Mouse (Mus musculus): ENCODE data around the gene Ctnna3. TPM values are rescaled to one million over a fixed set of nuclear protein-coding genes. Genes with fewer than 3 reads are reported as not detected.

Ctnna3 gene
- polyA plus RNA-seq, 1 experiment from 2014 or later, result 0.03 TPM

GRCm38 (mm10) chr10:63637987-63638386, 208.1 kb downstream of the Ctnna3 start:
- no peak overlapping the region for H3K4me2 ChIP-seq
- no peaks in the 10 kb centered on the region for H3K4me1 ChIP-seq (replicated peaks)
- no peak overlapping the region for H3K9ac ChIP-seq
- no peak overlapping the region for H3K27ac ChIP-seq (replicated peaks)
- H3K4me3 ChIP-seq (replicated peaks), result no peak overlapping the region
- no peak for ATAC-seq (ENCODE audit: insufficient read depth)
- 28% methylated on average over 5 of the region's 5 CpGs for WGBS (ENCODE audit: insufficient replicate concordance)
- no peaks in the 10 kb centered on the region for H3K27me3 ChIP-seq
- H3K9me3 ChIP-seq (replicated peaks), result no peaks in the 10 kb centered on the region
- no peaks in the 10 kb centered on the region for H3K36me3 ChIP-seq (replicated peaks)

GRCm38 (mm10) chr10:63647300-63647699, 217.4 kb downstream of the Ctnna3 start:
- Histone ChIP-seq H3K4me2 (no peak overlapping the region), H3K27ac (replicated peaks) (no peak overlapping the region), H3K27me3 (no peaks in the 10 kb centered on the region), H3K4me1 (replicated peaks) (no peaks in the 10 kb centered on the region), H3K36me3 (replicated peaks) (no peaks in the 10 kb centered on the region), H3K9me3 (replicated peaks) (no peaks in the 10 kb centered on the region), H3K9ac (no peak overlapping the region), H3K4me3 (replicated peaks) (no peak overlapping the region)
- ATAC-seq (ENCODE audit: insufficient read depth), result no peak
- 58% methylated on average over 3 of the region's 3 CpGs for WGBS (ENCODE audit: insufficient replicate concordance)

GRCm38 (mm10) chr10:63650307-63650706, 220.4 kb downstream of the Ctnna3 start:
- H3K27ac ChIP-seq (replicated peaks), result no peak overlapping the region
- H3K4me2 ChIP-seq, result no peak overlapping the region
- no peak for ATAC-seq (ENCODE audit: insufficient read depth)
- H3K4me1 ChIP-seq (replicated peaks), result no peaks in the 10 kb centered on the region
- 59% methylated on average over 3 of the region's 3 CpGs for WGBS (ENCODE audit: insufficient replicate concordance)
- no peaks in the 10 kb centered on the region for H3K36me3 ChIP-seq (replicated peaks)
- H3K9me3 ChIP-seq (replicated peaks), result no peaks in the 10 kb centered on the region
- no peaks in the 10 kb centered on the region for H3K27me3 ChIP-seq
- no peak overlapping the region for H3K9ac ChIP-seq
- no peak overlapping the region for H3K4me3 ChIP-seq (replicated peaks)

- ATAC-seq (ENCODE audit: insufficient read depth), result no peak
- H3K4me3 ChIP-seq (replicated peaks), result no peak overlapping the region
- H3K27me3 ChIP-seq, result no peaks in the 10 kb centered on the region
- H3K27ac ChIP-seq (replicated peaks), result no peak overlapping the region
- H3K4me1 ChIP-seq (replicated peaks), result no peaks in the 10 kb centered on the region
- no peak overlapping the region for H3K9ac ChIP-seq
- no peaks in the 10 kb centered on the region for H3K36me3 ChIP-seq (replicated peaks)
- 81% methylated on average over 9 of the region's 9 CpGs for WGBS (ENCODE audit: insufficient replicate concordance)
- no peak overlapping the region for H3K4me2 ChIP-seq
- no peaks in the 10 kb centered on the region for H3K9me3 ChIP-seq (replicated peaks)
Measured at GRCm38 (mm10) chr10:63652887-63653286, 223.0 kb downstream of the Ctnna3 start.

GRCm38 (mm10) chr10:63653571-63653970, 223.7 kb downstream of the Ctnna3 start:
- Histone ChIP-seq H3K27ac (replicated peaks) (no peak overlapping the region), H3K4me3 (replicated peaks) (no peak overlapping the region), H3K4me2 (no peak overlapping the region), H3K36me3 (replicated peaks) (no peaks in the 10 kb centered on the region), H3K9ac (no peak overlapping the region), H3K4me1 (replicated peaks) (no peaks in the 10 kb centered on the region), H3K27me3 (no peaks in the 10 kb centered on the region), H3K9me3 (replicated peaks) (no peaks in the 10 kb centered on the region)
- 74% methylated on average over 3 of the region's 3 CpGs for whole genome bisulfite sequencing (ENCODE audit: insufficient replicate concordance)
- no peak for ATAC-seq (ENCODE audit: insufficient read depth)

GRCm38 (mm10) chr10:63654560-63654959, 224.7 kb downstream of the Ctnna3 start:
- Histone ChIP-seq H3K36me3 (replicated peaks) (no peaks in the 10 kb centered on the region), H3K27ac (replicated peaks) (no peak overlapping the region), H3K9ac (no peak overlapping the region), H3K4me2 (no peak overlapping the region), H3K9me3 (replicated peaks) (no peaks in the 10 kb centered on the region), H3K4me3 (replicated peaks) (no peak overlapping the region), H3K27me3 (no peaks in the 10 kb centered on the region), H3K4me1 (replicated peaks) (no peaks in the 10 kb centered on the region)
- WGBS (ENCODE audit: insufficient replicate concordance), result 66% methylated on average over 5 of the region's 5 CpGs
- ATAC-seq (ENCODE audit: insufficient read depth), result no peak

GRCm38 (mm10) chr10:63676343-63676742, 246.4 kb downstream of the Ctnna3 start:
- no peak for ATAC-seq (ENCODE audit: insufficient read depth)
- no peak overlapping the region for H3K4me2 ChIP-seq
- WGBS (ENCODE audit: insufficient replicate concordance), result 83% methylated on average over 6 of the region's 6 CpGs
- H3K4me1 ChIP-seq (replicated peaks), result no peaks in the 10 kb centered on the region
- H3K9ac ChIP-seq, result no peak overlapping the region
- no peak overlapping the region for H3K4me3 ChIP-seq (replicated peaks)
- no peaks in the 10 kb centered on the region for H3K36me3 ChIP-seq (replicated peaks)
- H3K9me3 ChIP-seq (replicated peaks), result no peaks in the 10 kb centered on the region
- no peaks in the 10 kb centered on the region for H3K27me3 ChIP-seq
- H3K27ac ChIP-seq (replicated peaks), result no peak overlapping the region

GRCm38 (mm10) chr10:63689233-63689632, 259.3 kb downstream of the Ctnna3 start:
- WGBS (ENCODE audit: insufficient replicate concordance), result 39% methylated on average over 3 of the region's 3 CpGs
- Histone ChIP-seq H3K4me3 (replicated peaks) (no peak overlapping the region), H3K4me2 (no peak overlapping the region), H3K4me1 (replicated peaks) (no peaks in the 10 kb centered on the region), H3K27ac (replicated peaks) (no peak overlapping the region), H3K27me3 (no peaks in the 10 kb centered on the region), H3K9me3 (replicated peaks) (no peaks in the 10 kb centered on the region), H3K9ac (no peak overlapping the region), H3K36me3 (replicated peaks) (no peaks in the 10 kb centered on the region)
- ATAC-seq (ENCODE audit: insufficient read depth), result no peak

- H3K27ac ChIP-seq (replicated peaks), result no peak overlapping the region
- H3K4me3 ChIP-seq (replicated peaks), result no peak overlapping the region
- WGBS (ENCODE audit: insufficient replicate concordance), result 36% methylated on average over 4 of the region's 4 CpGs
- no peaks in the 10 kb centered on the region for H3K27me3 ChIP-seq
- no peak overlapping the region for H3K4me2 ChIP-seq
- no peak for ATAC-seq (ENCODE audit: insufficient read depth)
- no peaks in the 10 kb centered on the region for H3K9me3 ChIP-seq (replicated peaks)
- H3K9ac ChIP-seq, result no peak overlapping the region
- H3K4me1 ChIP-seq (replicated peaks), result no peaks in the 10 kb centered on the region
- no peaks in the 10 kb centered on the region for H3K36me3 ChIP-seq (replicated peaks)
Measured at GRCm38 (mm10) chr10:63689651-63690050, 259.8 kb downstream of the Ctnna3 start.

- H3K4me2 ChIP-seq, result no peak overlapping the region
- H3K27ac ChIP-seq (replicated peaks), result no peak overlapping the region
- no peaks in the 10 kb centered on the region for H3K4me1 ChIP-seq (replicated peaks)
- H3K36me3 ChIP-seq (replicated peaks), result no peaks in the 10 kb centered on the region
- no peak overlapping the region for H3K4me3 ChIP-seq (replicated peaks)
- ATAC-seq (ENCODE audit: insufficient read depth), result no peak
- H3K9ac ChIP-seq, result no peak overlapping the region
- H3K27me3 ChIP-seq, result no peaks in the 10 kb centered on the region
- 25% methylated on average over 3 of the region's 3 CpGs for WGBS (ENCODE audit: insufficient replicate concordance)
- H3K9me3 ChIP-seq (replicated peaks), result no peaks in the 10 kb centered on the region
Measured at GRCm38 (mm10) chr10:63692039-63692438, 262.1 kb downstream of the Ctnna3 start.

- Histone ChIP-seq H3K4me1 (replicated peaks) (no peaks in the 10 kb centered on the region), H3K4me2 (no peak overlapping the region), H3K9me3 (replicated peaks) (no peaks in the 10 kb centered on the region), H3K27me3 (no peaks in the 10 kb centered on the region), H3K4me3 (replicated peaks) (no peak overlapping the region), H3K27ac (replicated peaks) (no peak overlapping the region), H3K9ac (no peak overlapping the region), H3K36me3 (replicated peaks) (no peaks in the 10 kb centered on the region)
- WGBS (ENCODE audit: insufficient replicate concordance), result 67% methylated on average over 6 of the region's 6 CpGs
- no peak for ATAC-seq (ENCODE audit: insufficient read depth)
Measured at GRCm38 (mm10) chr10:63710211-63710610, 280.3 kb downstream of the Ctnna3 start.

- no peak overlapping the region for H3K27ac ChIP-seq (replicated peaks)
- no peak overlapping the region for H3K4me3 ChIP-seq (replicated peaks)
- no peaks in the 10 kb centered on the region for H3K9me3 ChIP-seq (replicated peaks)
- 40% methylated on average over 8 of the region's 8 CpGs for WGBS (ENCODE audit: insufficient replicate concordance)
- ATAC-seq (ENCODE audit: insufficient read depth), result no peak
- H3K27me3 ChIP-seq, result no peaks in the 10 kb centered on the region
- no peaks in the 10 kb centered on the region for H3K4me1 ChIP-seq (replicated peaks)
- H3K9ac ChIP-seq, result no peak overlapping the region
- no peak overlapping the region for H3K4me2 ChIP-seq
- no peaks in the 10 kb centered on the region for H3K36me3 ChIP-seq (replicated peaks)
Measured at GRCm38 (mm10) chr10:63712530-63712929, 282.6 kb downstream of the Ctnna3 start.

All from liver, embryonic 15.5 days (tissue).